Mouse (Mus musculus): ENCODE data around the gene Frmpd4.

DNA sequence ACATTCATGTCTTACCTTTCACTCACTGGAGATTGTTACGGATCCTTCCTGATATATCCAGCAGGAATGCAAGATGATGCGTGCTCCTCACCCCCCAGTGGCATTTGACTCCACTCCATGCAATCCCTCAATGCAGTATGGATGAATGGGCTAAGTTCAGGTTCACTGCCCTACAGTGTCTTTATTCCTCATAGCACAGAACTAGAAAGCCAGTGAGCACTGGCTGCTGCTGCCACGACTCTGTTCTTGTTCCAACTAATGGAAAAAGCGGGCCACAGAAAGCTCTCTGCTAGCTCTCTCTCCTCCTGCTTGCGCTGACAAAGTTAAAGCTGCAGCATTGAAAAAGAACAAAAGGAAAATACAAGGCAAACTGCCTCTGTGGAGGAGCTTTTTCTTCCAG lies 722.2 kb downstream of the Frmpd4 start:
- TF ChIP-seq CTCF (IDR thresholded peaks at IDR 0.05; ENCODE audit: extremely low read depth, insufficient read depth, insufficient read length, insufficient replicate concordance), result no peak
- TF ChIP-seq POLR2A (IDR thresholded peaks at IDR 0.05; ENCODE audit: low read depth, low read length), result no peak
